Mouse (Mus musculus) kidney, adult 11 months (tissue): ENCODE results near the gene Ano6.

ENCODE experiments used
- DNase-seq: peaks from one replicate; pipeline ENCODE4 v3.0.0; 2022

Ano6 gene

DNA sequence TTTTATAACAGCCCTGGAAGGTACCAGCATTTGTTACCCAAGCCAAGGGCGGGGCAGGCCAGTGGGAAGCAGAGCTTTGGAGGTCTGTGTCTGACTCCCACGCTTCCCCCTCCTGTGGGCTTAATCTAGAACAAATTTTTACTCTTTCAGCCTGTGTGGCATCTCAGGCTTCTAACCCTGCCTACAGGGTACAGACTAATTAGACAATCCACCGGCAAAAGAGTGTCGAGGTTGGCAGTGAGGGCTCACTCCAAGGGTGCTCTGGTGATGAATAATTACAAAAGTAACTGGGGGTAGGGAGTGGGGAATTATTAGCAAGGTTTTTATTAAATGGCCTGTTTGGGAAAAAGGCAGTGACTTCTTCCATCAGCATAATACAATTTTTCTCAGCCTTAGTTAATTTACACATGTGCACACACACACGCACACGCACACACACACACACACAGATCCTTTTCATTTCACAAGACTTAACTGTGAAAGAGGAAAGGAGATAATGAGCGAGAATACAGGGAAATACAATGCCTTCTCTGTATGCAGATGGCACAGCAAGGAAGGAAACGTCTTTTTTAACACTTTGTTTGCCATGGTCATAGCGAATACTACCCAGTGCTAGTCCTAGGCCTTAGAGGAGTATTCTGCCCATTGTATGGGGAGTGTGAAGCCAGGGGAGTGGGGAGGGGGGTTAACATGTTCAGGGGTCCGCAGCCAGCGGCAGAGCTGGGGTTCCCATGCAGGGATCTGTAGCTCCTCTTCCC is 155.5 kb downstream of the Ano6 start:
- DNase-seq = no peak

GRCm38 (mm10) chr15:95948411-95948810 is 157.8 kb downstream of the Ano6 start:
- no peak for DNase-seq

DNA sequence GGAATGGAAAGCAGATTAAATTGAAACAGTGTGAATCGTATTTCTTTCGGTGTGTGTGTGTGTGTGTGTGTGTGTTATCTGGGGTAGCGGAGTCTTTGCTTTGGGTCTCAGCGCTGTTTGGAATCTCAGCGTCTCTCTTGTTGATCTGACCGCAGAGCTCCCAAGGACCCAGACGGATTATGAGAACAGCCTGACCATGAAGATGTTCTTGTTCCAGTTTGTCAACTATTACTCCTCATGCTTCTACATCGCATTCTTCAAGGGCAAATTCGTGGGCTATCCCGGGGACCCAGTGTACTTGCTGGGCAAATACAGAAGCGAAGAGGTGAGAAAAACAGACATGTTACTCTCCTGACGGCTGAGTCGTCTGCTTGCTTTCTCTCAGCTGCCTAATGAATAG is 158.7 kb downstream of the Ano6 start:
- no peak for DNase-seq

DNA sequence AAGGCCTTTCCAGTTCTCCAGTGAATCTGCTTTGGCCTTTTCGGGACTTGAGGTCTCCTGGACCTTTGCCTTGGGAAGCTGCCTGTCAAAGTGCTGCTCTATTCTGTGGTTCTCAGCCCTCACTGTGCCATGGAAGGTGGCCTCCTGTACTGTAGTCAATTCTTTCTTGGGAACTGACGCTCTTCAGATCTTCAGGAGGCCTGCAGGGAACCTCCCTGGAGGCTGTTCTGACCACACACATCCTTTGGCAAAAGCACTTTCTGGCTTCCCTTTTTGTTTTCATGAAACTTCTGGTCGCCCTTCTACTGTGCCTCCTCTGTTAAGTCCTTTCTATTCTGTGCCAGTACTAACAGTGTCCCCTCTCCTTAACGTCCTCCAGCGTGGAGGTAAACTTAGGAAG is 160.9 kb downstream of the Ano6 start:
- no peak for DNase-seq

- DNase-seq = no peak
Observed at GRCm38 (mm10) chr15:95956692-95957091, 166.0 kb downstream of the Ano6 start.

GRCm38 (mm10) chr15:95962411-95963123 is 171.9 kb downstream of the Ano6 start:
- DNase-seq = no peak

DNA sequence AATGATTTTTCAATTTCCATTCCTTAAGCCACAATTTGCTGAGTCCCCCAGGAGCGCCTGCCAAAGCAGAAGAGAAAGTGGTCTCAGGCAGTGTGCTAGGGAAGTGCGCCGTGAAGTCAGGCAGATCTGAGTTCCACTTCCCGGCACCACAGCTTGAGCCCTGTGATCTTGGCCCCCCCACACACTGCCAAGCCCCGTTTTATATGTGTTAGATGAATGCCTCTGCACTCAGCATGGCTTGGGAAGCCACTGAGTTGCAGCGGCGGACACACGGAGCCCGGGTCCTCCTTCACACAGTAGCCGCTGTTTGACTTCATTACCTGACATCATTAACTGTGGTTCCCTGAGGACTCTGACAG is 172.5 kb downstream of the Ano6 start:
- DNase-seq = no peak

DNA sequence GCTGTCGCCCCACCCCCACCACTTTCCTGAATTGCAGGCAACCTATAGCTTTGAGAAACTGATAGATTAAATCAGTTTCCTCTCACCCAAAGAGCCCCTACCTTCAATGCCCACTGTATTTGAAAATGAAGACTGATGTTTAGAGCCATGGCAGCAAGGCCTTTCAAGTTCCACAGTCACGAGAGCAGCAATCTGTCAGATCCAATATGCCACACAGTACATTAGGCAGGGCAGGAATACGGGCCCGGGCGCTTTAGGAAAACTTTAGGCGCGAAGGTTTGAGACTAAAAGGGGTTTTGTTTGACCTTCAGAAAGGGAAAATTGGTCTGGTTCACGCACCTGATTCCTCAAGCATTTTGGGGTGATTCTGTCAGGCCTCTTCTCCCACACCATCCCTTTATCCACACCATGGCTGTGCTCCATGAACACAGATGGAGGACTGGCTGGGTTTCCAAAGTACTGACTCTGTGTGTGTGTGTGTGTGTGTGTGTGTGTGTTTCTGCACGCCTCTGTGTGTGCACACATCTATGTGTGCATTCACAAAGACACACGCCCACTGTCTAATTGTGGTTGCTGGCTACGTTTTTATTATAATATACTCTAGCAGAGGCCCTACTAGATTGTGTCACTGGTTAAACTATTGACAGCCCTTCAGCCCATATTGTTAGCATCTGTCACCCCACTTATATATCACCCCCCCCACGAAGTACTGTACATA is 173.0 kb downstream of the Ano6 start:
- no peak for DNase-seq

DNA sequence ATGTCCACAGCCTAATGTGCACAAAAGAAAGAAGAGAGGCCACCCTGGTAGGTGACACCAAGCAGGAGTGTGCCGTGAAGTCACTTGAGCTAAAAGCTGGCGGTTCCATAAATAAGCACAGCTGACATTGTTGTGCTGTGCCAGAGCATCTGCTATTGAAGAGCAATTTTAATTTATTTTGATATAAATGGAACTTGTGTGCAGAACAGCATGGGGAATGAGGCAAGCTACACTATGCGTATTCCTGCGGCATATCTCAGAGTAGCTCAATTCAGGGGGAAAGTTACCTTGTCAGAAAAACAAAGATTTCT is 173.6 kb downstream of the Ano6 start:
- no peak for DNase-seq

DNA sequence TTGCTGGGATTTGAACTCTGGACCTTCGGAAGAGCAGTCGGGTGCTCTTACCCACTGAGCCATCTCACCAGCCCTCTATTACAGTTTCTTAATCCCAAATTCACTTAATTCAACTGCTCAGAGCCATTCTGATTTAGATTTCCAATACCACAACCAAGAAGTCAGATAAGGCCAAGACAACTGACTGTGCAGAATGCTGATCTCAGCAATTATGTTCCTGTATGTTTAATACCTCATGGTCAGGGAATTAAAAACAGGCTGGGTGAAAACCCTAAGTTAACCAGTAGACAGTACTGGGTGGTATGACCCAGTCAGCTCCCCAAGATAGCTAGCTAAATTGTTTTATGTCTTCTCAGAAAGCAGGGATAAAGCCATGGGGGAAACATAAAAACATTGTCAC is 176.3 kb downstream of the Ano6 start:
- DNase-seq = no peak

DNA sequence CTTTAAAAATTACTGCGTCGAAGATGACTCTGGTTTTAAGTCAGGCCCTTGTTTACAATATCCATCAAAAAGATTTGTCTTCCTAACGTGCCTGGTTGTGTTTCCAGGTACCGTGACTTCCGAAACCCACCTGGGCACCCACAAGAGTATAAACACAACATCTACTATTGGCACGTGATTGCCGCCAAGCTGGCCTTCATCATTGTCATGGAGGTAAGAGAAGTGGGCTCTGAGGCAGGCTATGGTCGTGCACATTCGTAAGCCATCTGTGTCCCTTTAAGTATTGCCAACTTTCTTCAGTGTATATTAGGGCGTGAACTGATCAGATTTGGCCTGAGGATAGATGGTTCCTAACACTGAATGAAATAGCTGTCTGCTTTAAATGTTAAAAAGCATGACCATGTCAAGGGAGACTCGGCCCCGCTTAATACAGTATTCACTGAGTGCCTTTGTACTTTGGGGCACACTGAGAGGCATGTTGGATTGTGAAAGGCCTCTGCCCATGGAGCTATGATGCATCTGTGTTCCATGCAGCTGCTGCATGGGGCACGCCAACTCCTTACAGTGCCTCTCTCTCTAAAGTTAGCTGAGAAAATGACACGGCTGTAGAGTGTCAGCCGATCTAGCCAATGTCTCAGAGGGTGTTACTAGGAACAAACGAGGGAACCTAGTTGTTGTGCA is 177.0 kb downstream of the Ano6 start:
- no peak for DNase-seq

- no peak for DNase-seq
Observed at GRCm38 (mm10) chr15:95969596-95969995, 179.0 kb downstream of the Ano6 start.

DNA sequence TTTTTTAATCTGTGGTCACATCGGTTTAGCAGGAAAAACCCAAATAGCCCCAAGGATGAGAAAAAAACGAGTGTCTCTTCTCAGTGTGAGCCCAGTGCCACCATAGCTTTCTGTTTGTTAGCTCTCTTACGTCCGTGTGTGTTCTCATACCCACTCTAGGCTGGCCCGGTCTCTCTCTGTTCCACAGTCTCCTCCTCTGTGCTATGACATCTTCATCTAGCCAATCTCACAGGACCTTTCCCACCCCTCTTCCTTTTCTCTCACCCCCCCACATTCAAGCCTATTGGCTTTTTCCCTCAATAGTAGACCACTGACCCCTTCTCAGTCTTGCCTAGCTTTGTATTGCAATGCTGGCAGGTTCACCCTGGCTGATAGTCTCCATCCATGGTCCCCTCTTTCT is 179.5 kb downstream of the Ano6 start:
- no peak for DNase-seq

GRCm38 (mm10) chr15:95970691-95971090 is 180.0 kb downstream of the Ano6 start:
- no peak for DNase-seq

GRCm38 (mm10) chr15:95971302-95971701 is 180.7 kb downstream of the Ano6 start:
- DNase-seq = no peak

DNA sequence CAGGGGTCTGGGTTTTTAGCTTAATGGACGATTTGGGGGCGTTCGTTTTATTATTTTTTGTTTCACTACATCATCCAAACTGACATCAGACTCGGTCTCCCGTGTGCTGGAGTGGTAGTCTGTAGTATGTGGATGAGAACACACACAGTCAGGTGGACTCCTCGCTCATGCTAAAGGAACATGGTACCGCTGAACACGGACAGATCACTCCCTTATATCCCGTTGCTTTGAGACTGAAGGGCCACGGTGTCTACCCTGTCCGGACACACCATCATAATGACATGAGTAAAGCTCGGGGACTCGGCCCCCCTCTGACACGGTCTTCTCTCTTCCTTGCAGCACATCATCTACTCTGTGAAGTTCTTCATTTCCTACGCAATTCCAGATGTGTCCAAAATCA is 181.5 kb downstream of the Ano6 start:
- DNase-seq = no peak

- DNase-seq = no peak
Observed at GRCm38 (mm10) chr15:95972621-95973020, 182.0 kb downstream of the Ano6 start.

- no peak for DNase-seq
Observed at GRCm38 (mm10) chr15:95974021-95974597, 183.5 kb downstream of the Ano6 start.

DNA sequence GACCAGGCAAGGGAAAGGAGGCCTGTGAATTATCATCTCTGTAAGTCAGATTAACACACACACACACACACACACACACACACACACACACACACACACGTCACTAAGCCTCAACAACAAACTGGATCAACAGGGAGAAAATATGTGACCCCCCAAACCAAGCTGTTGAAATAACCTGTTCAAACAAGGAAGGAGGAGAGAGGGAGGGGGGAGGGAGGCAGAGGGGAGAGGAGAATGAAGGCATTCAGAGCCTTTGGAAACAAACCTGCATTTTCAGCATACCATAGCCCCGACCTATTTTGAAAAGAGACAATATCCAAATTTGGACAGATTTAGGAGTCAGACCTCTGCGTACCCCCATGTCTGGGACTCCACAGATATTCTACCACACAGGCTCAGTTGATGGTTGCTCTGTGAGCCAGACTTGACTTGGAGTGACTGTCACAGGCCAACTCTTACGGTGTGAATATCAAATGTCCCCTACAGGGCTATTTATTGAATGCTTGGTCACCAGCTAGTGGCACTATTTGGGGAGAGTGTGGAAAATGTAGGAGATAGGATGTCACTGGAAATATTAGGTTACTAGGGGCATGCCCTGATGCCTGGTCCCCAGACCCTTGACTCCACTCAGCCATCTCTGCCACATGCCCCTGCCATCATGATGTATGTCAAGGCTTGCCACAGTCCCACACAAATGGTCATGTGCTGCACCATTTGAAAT is 185.7 kb downstream of the Ano6 start:
- no peak for DNase-seq

- DNase-seq = no peak
Observed at GRCm38 (mm10) chr15:95977169-95977938, 186.7 kb downstream of the Ano6 start.

DNA sequence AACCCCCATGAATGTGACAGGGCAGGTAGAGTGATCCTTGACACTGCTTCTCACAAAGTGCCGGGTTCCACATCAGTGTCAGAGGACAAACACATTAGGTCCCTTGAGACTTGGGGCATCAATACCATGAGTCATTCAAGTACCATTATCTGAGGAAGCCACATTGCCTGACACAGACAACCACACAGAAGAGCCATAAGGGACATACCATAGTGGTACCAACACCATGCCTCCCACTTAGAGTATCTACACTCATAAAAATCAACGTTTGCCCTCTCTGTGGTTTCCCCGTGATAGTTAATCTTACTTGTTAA is 187.3 kb downstream of the Ano6 start:
- no peak for DNase-seq

DNA sequence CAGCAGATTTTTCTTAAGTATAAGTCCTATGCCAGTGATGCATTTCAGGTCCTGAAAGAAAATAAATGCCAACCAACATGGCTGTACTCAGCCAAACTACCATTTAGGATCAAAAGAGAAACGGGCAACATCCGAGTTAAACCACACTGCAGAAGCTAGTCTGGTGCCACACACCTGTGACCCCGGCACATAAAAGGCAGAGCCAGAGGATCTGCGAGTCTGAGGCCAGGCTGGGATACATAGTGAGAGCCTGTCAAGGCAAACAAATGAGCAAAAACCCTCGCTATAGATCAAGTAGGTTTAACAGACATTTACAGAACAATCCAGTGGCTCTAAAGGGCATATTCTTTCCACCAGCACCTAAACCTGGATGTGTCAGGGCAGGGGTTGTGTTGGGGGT is 190.0 kb downstream of the Ano6 start:
- no peak for DNase-seq
